Mouse (Mus musculus) c-Kit-negative CD71-positive TER-119-positive erythroid progenitor cells, embryonic 14.5 days (primary cell): ENCODE measurements around the gene Tbc1d17.

Experiments used
- DNase-seq: peaks from one replicate; pipeline ENCODE4 v3.0.0-alpha.2; 2013; ENCODE audit warnings: low read depth, low spot score

The Tbc1d17 gene

GRCm38 (mm10) chr7:44853065-44853464, 4.2 kb upstream of the Tbc1d17 start:
- DNase-seq: no peak

GRCm38 (mm10) chr7:44852259-44853027, 3.6 kb upstream of the Tbc1d17 start:
- DNase-seq: no peak

GRCm38 (mm10) chr7:44851625-44852234, 2.9 kb upstream of the Tbc1d17 start:
- no peak for DNase-seq

GRCm38 (mm10) chr7:44850789-44851624, 2.1 kb upstream of the Tbc1d17 start:
- no peak for DNase-seq

- peak; percentile 50 for DNase-seq
Observed at GRCm38 (mm10) chr7:44850146-44850545, 1.3 kb upstream of the Tbc1d17 start.

- DNase-seq: peak; percentile 79
Observed at GRCm38 (mm10) chr7:44849416-44850111, 685 bp upstream of the Tbc1d17 start.

GRCm38 (mm10) chr7:44847772-44848171, 1.1 kb downstream of the Tbc1d17 start:
- no peak for DNase-seq

- DNase-seq: no peak
Observed at GRCm38 (mm10) chr7:44846804-44847203, 2.1 kb downstream of the Tbc1d17 start.

- DNase-seq: no peak
Observed at GRCm38 (mm10) chr7:44845006-44845405, 3.9 kb downstream of the Tbc1d17 start.

- no peak for DNase-seq
Observed at GRCm38 (mm10) chr7:44841825-44842463, 6.9 kb downstream of the Tbc1d17 start.

- no peak for DNase-seq
Observed at GRCm38 (mm10) chr7:44840426-44840825, 8.5 kb downstream of the Tbc1d17 start.

- no peak for DNase-seq
Observed at GRCm38 (mm10) chr7:44839491-44840191, 9.2 kb downstream of the Tbc1d17 start.

GRCm38 (mm10) chr7:44839171-44839490, 9.7 kb downstream of the Tbc1d17 start:
- no peak for DNase-seq

- DNase-seq: no peak
Observed at GRCm38 (mm10) chr7:44838073-44838472, 10.8 kb downstream of the Tbc1d17 start.

- no peak for DNase-seq
Observed at GRCm38 (mm10) chr7:44836423-44837053, 12.3 kb downstream of the Tbc1d17 start.

GRCm38 (mm10) chr7:44836016-44836404, 12.9 kb downstream of the Tbc1d17 start:
- DNase-seq: no peak

- no peak for DNase-seq
Observed at GRCm38 (mm10) chr7:44835373-44836015, 13.4 kb downstream of the Tbc1d17 start.

- no peak for DNase-seq
Observed at GRCm38 (mm10) chr7:44832763-44833162, 16.1 kb downstream of the Tbc1d17 start.

- DNase-seq: no peak
Observed at GRCm38 (mm10) chr7:44828706-44829105, 20.2 kb downstream of the Tbc1d17 start.

GRCm38 (mm10) chr7:44826771-44827170, 22.1 kb downstream of the Tbc1d17 start:
- no peak for DNase-seq
